In the genomic region with DNA sequence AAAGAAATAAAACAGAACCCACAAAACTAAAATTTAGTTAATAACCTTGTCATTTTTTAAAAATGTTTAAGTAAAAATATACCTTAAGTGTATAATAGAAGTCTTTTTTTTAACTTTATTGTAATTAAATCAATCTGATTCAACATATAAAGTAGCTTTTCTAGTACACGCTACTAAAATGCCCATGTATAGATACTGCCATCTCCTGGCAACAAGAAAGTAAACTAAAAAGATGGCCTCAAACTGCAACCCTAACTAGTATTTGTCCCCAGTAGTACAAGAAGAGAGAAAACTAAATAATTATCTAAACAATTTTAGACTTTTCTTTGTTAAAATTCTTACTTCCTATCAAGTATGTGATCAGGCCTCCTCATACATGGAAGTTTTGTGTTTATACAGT, we compare ENCODE assay signal across 13 mouse cellular contexts. TPM values are rescaled to one million over a fixed set of nuclear protein-coding genes. Genes with fewer than 3 reads are reported as not detected.
A peak's percentile ranks its signal among the peaks of the same experiment; 100 is the strongest.
DNase-seq lines count a peak whose midpoint lies in the region; ATAC-seq and TF ChIP-seq lines count a peak whose summit lies in the region.
"Had no signal": no experiment of that assay in that cellular context is flagged by ENCODE, and none has a peak within 500 bp of the region (broad histone marks: within the 10 kb centered on the region; RNA-seq: fewer than 3 reads in every experiment).

No protein-coding gene starts in this region.

- TF ChIP-seq POLR2A in heart, adult 2 months (IDR thresholded peaks at IDR 0.05; ENCODE audit: insufficient read depth, low read depth, low read length): no peak

- DNase-seq in heart, adult 2 months: no peak
- no peak for DNase-seq in heart, postnatal 10 days
- peak; percentile 42 for DNase-seq in lung, embryonic 14.5 days
- DNase-seq in lung, postnatal 36 days: no peak
- DNase-seq in NIH3T3 (ENCODE audit: low read depth): peak; percentile 38
- DNase-seq in stomach, postnatal 0 days (ENCODE audit: low spot score): no peak
- DNase-seq in adrenal gland, postnatal 4 days (ENCODE audit: low spot score in 2 of 2): no peak
- DNase-seq: adrenal gland, adult 2 months; cerebellum, postnatal 10 days; kidney, adult 8-10 months; spleen, adult 18-20 months had no signal

- no peak overlapping the region for H3K4me3 ChIP-seq in heart, adult 2 months
- H3K4me3 ChIP-seq in lung, embryonic 14.5 days (ENCODE audit: low read depth, low read length): no peak overlapping the region
- H3K4me3 ChIP-seq in stomach, postnatal 0 days (ENCODE audit: low read depth, low read length): no peak overlapping the region
- H3K4me3 ChIP-seq: midbrain, embryonic 12.5 days; neural tube, embryonic 12.5 days had no signal

- no peaks in the 10 kb centered on the region for H3K79me2 ChIP-seq in heart, adult 2 months (replicated peaks; ENCODE audit: control insufficient read depth, insufficient read depth, low read length)

- H3K4me2 ChIP-seq in lung, embryonic 14.5 days: no peak overlapping the region
- H3K4me2 ChIP-seq in stomach, postnatal 0 days (replicated peaks; ENCODE audit: low read depth): no peak overlapping the region
- H3K4me2 ChIP-seq: midbrain, embryonic 12.5 days; neural tube, embryonic 12.5 days had no signal

- H3K27ac ChIP-seq in heart, adult 2 months: no peak overlapping the region
- no peak overlapping the region for H3K27ac ChIP-seq in lung, embryonic 14.5 days (ENCODE audit: low read depth)
- H3K27ac ChIP-seq in stomach, postnatal 0 days (replicated peaks): no peak overlapping the region
- H3K27ac ChIP-seq: midbrain, embryonic 12.5 days; neural tube, embryonic 12.5 days had no signal

- no peaks in the 10 kb centered on the region for H3K4me1 ChIP-seq in heart, adult 2 months (ENCODE audit: control insufficient read depth, insufficient read depth, low read length)
- no peaks in the 10 kb centered on the region for H3K4me1 ChIP-seq in lung, embryonic 14.5 days (ENCODE audit: insufficient read depth)
- H3K4me1 ChIP-seq in stomach, postnatal 0 days (replicated peaks; ENCODE audit: control insufficient read depth, insufficient read depth): no peaks in the 10 kb centered on the region
- H3K4me1 ChIP-seq: midbrain, embryonic 12.5 days; neural tube, embryonic 12.5 days had no signal

- no peaks in the 10 kb centered on the region for H3K27me3 ChIP-seq in heart, adult 2 months (ENCODE audit: control insufficient read depth, insufficient read depth, low read length)
- no peaks in the 10 kb centered on the region for H3K27me3 ChIP-seq in lung, embryonic 14.5 days (ENCODE audit: insufficient read depth, low read length)
- no peaks in the 10 kb centered on the region for H3K27me3 ChIP-seq in stomach, postnatal 0 days (ENCODE audit: control insufficient read depth, insufficient read depth, low read length)
- H3K27me3 ChIP-seq: midbrain, embryonic 12.5 days; neural tube, embryonic 12.5 days had no signal

- ATAC-seq in lung, embryonic 14.5 days (ENCODE audit: insufficient read depth): no peak
- no peak for ATAC-seq in stomach, postnatal 0 days (ENCODE audit: low FRiP score, low TSS enrichment)

- H3K9ac ChIP-seq in heart, adult 2 months (ENCODE audit: low read depth, low read length): no peak overlapping the region
- H3K9ac ChIP-seq in lung, embryonic 14.5 days: no peak overlapping the region
- no peak overlapping the region for H3K9ac ChIP-seq in stomach, postnatal 0 days (ENCODE audit: low read length)
- H3K9ac ChIP-seq: midbrain, embryonic 12.5 days; neural tube, embryonic 12.5 days had no signal

- intact Hi-C loops in heart, adult 2 months (cut with DNase I): no loop called here
- intact Hi-C loops in heart, postnatal 10 days (cut with DNase I): loop anchor here (1.0 kb wide), 1 partner anchor 45 kb away; no protein-coding TSS in a partner anchor

- TF ChIP-seq CTCF in heart, adult 2 months (IDR thresholded peaks at IDR 0.05): peak; percentile 64
- TF ChIP-seq CTCF in lung, embryonic 14.5 days (IDR thresholded peaks at IDR 0.05; ENCODE audit: low read depth): peak; percentile 31
- TF ChIP-seq CTCF in stomach, postnatal 0 days (IDR thresholded peaks at IDR 0.05; ENCODE audit: low read depth): peak; percentile 67

- no peak for TF ChIP-seq EP300 in heart, adult 2 months (IDR thresholded peaks at IDR 0.05; ENCODE audit: insufficient read depth, low read depth, low read length)
- no peak for TF ChIP-seq EP300 in stomach, postnatal 0 days (optimal IDR thresholded peaks at IDR 0.05)

- H3K36me3 ChIP-seq in heart, adult 2 months (ENCODE audit: control insufficient read depth, insufficient read depth, low read length): 0 out of 2 replicates have a peak, but pooled peaks cover 2% of the 10 kb centered on the region
- H3K36me3 ChIP-seq in lung, embryonic 14.5 days (ENCODE audit: insufficient read depth): peaks cover 64% of the 10 kb centered on the region
- 0 out of 2 replicates have a peak, but pooled peaks cover 5% of the 10 kb centered on the region for H3K36me3 ChIP-seq in stomach, postnatal 0 days (ENCODE audit: control insufficient read depth, insufficient read depth, low read length)

- no peaks in the 10 kb centered on the region for H3K9me3 ChIP-seq in lung, embryonic 14.5 days (ENCODE audit: low read depth, low read length)
- no peaks in the 10 kb centered on the region for H3K9me3 ChIP-seq in stomach, postnatal 0 days (ENCODE audit: control insufficient read depth, low read length)
- H3K9me3 ChIP-seq: midbrain, embryonic 12.5 days; neural tube, embryonic 12.5 days had no signal

- 53% methylated on average over 1 of the region's 1 CpGs for WGBS in heart, adult 2 months
- 66% methylated on average over 1 of the region's 1 CpGs for whole genome bisulfite sequencing in lung, embryonic 14.5 days
- 50% methylated on average over 1 of the region's 1 CpGs for WGBS in stomach, postnatal 0 days

RNA-seq across cellular contexts. Expression of gene S100pbp, which starts 10.0 kb away (rescaled TPM):
- total RNA-seq in heart, adult 2 months (2021): 10 to 100 TPM; 10.2 to 14.2 TPM
- polyA plus RNA-seq in heart, adult 2 months (2012; rRNA removed): 6.6 and 13.3 TPM in 2 replicates
- total RNA-seq in heart, postnatal 10 days (2021): 10 to 100 TPM; 18.0 to 21.7 TPM
- 17.3 and 18.1 TPM in 2 replicates for polyA plus RNA-seq in lung, embryonic 14.5 days (2014; fragmentation: Nextera tagmentation; extraction: Ambion mirVana)
- polyA plus RNA-seq in stomach, postnatal 0 days (2015; fragmentation: Nextera tagmentation; extraction: Ambion mirVana): 3.7 and 4.5 TPM in 2 replicates
- total RNA-seq in adrenal gland, postnatal 4 days (2021): 10 to 100 TPM; 42.7 to 44.7 TPM

RNA-seq across cellular contexts. Expression of gene Yars, which starts 10.0 kb away (rescaled TPM):
- total RNA-seq in heart, adult 2 months (2021): 10 to 100 TPM; 26.3 to 29.7 TPM
- 10.4 and 18.4 TPM in 2 replicates for polyA plus RNA-seq in heart, adult 2 months (2012; rRNA removed)
- 10 to 100 TPM; 38.8 to 39.2 TPM for total RNA-seq in heart, postnatal 10 days (2021)
- polyA plus RNA-seq in lung, embryonic 14.5 days (2014; fragmentation: Nextera tagmentation; extraction: Ambion mirVana): 84.4 and 92.2 TPM in 2 replicates
- 41.3 and 44.2 TPM in 2 replicates for polyA plus RNA-seq in stomach, postnatal 0 days (2015; fragmentation: Nextera tagmentation; extraction: Ambion mirVana)
- 10 to 100 TPM; 79.5 to 80.4 TPM for total RNA-seq in adrenal gland, postnatal 4 days (2021)

RNA-seq across cellular contexts. Expression of gene Fndc5, which starts 42.8 kb away (rescaled TPM):
- total RNA-seq in heart, adult 2 months (2021): 100 to 1,000 TPM; 338 to 388 TPM
- polyA plus RNA-seq in heart, adult 2 months (2012; rRNA removed): 197 and 335 TPM in 2 replicates
- total RNA-seq in heart, postnatal 10 days (2021): 100 to 1,000 TPM; 162 to 167 TPM
- 2.1 and 2.2 TPM in 2 replicates for polyA plus RNA-seq in lung, embryonic 14.5 days (2014; fragmentation: Nextera tagmentation; extraction: Ambion mirVana)
- polyA plus RNA-seq in stomach, postnatal 0 days (2015; fragmentation: Nextera tagmentation; extraction: Ambion mirVana): 2.0 and 2.4 TPM in 2 replicates
- 10 to 100 TPM; 13.0 to 13.2 TPM for total RNA-seq in adrenal gland, postnatal 4 days (2021)

RNA-seq across cellular contexts. Expression of gene Hpca, which starts 57.7 kb away (rescaled TPM):
- total RNA-seq in heart, adult 2 months (2021): under 1 TPM in 1 of 2 experiments, not detected in 1; 0.14 TPM
- polyA plus RNA-seq in heart, adult 2 months (2012; rRNA removed): 0.23 and 0.62 TPM in 2 replicates
- under 1 TPM in 1 of 2 experiments, not detected in 1; 0.47 TPM for total RNA-seq in heart, postnatal 10 days (2021)
- polyA plus RNA-seq in lung, embryonic 14.5 days (2014; fragmentation: Nextera tagmentation; extraction: Ambion mirVana): 0.92 and 1.7 TPM in 2 replicates
- 0.91 and 0.99 TPM in 2 replicates for polyA plus RNA-seq in stomach, postnatal 0 days (2015; fragmentation: Nextera tagmentation; extraction: Ambion mirVana)
- 1 to 10 TPM; 7.1 to 9.4 TPM for total RNA-seq in adrenal gland, postnatal 4 days (2021)

Comparison
In these comparisons a context has a peak if more than half of its experiments do, and no peak if none do; other contexts are left out.
1. DNase-seq: peak in lung, embryonic 14.5 days (single experiment) and NIH3T3 (single experiment); none in heart, adult 2 months (0 of 2), heart, postnatal 10 days (0 of 2), lung, postnatal 36 days (single experiment), stomach, postnatal 0 days (single experiment) and adrenal gland, postnatal 4 days (0 of 2).
2. RNA of gene Fndc5, which starts 42.8 kb away (total RNA-seq): 338 to 388 TPM in heart, adult 2 months and 162 to 167 TPM in heart, postnatal 10 days; 13.0 to 13.2 TPM in adrenal gland, postnatal 4 days; every median in the first group is over 10 times any median in the second.
3. Peak in every context shown above with its lines, with median percentiles within 50 percentile points of each other: CTCF ChIP-seq.